Mouse (Mus musculus): ENCODE results near the gene Cox6a2. TPM values are rescaled to one million over a fixed set of nuclear protein-coding genes. Genes with fewer than 3 reads are reported as not detected.

Cox6a2 gene
- polyA plus RNA-seq, 1 experiment from 2014 or later, result 8.2 TPM

DNA sequence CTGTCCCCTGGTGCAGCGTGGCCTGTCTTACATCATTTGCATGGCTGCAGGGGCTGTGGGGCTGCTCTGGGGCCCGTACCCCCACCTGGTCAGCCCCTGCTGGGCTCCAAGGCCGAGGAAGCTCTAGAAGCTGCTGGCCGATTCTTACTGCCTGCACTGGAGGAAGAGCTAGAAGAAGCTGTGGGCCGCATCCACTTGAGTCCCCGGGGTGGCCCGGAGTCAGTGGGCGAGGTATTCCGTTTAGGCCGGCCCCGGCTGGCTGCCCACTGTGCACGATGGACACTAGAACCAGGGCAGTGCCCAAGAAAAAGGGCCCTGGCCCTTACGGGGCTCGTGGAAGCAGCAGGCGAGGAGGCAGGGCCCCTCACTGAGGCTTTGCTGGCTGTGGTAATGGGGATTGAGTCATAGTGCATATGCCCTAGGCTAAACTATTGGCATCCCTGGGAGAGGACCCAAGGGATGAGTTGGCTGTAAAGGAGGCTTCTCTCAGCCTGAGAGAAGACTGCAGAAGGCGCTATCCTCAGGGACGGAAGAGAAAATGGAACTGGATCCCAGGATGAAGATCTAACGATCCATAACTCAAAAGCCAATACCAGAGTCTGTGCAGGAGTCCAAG, 38.3 kb upstream of the Cox6a2 start:
- H3K27ac ChIP-seq (replicated peaks), result no peak overlapping the region
- H3K4me2 ChIP-seq, result no peak overlapping the region
- no peak for ATAC-seq (ENCODE audit: low FRiP score)
- peaks cover 45% of the 10 kb centered on the region for H3K36me3 ChIP-seq
- H3K27me3 ChIP-seq (replicated peaks), result no peaks in the 10 kb centered on the region
- H3K4me1 ChIP-seq, result peaks cover 30% of the 10 kb centered on the region
- no peaks in the 10 kb centered on the region for H3K9me3 ChIP-seq (replicated peaks)
- no peak overlapping the region for H3K4me3 ChIP-seq (replicated peaks)
- WGBS, result 86% methylated on average over 18 of the region's 18 CpGs
- H3K9ac ChIP-seq (replicated peaks), result no peak overlapping the region

GRCm38 (mm10) chr7:128243921-128244320, 37.7 kb upstream of the Cox6a2 start:
- Histone ChIP-seq H3K27ac (replicated peaks) (no peak overlapping the region), H3K36me3 (peaks cover 45% of the 10 kb centered on the region), H3K4me1 (peaks cover 36% of the 10 kb centered on the region), H3K4me2 (no peak overlapping the region), H3K9me3 (replicated peaks) (no peaks in the 10 kb centered on the region), H3K9ac (replicated peaks) (no peak overlapping the region), H3K4me3 (replicated peaks) (no peak overlapping the region), H3K27me3 (replicated peaks) (no peaks in the 10 kb centered on the region)
- ATAC-seq (ENCODE audit: low FRiP score), result no peak
- WGBS, result 63% methylated on average over 10 of the region's 10 CpGs

GRCm38 (mm10) chr7:128242331-128242730, 36.1 kb upstream of the Cox6a2 start:
- Histone ChIP-seq H3K4me3 (replicated peaks) (no peak overlapping the region), H3K27me3 (replicated peaks) (no peaks in the 10 kb centered on the region), H3K9ac (replicated peaks) (no peak overlapping the region), H3K27ac (replicated peaks) (no peak overlapping the region), H3K4me1 (peaks cover 42% of the 10 kb centered on the region), H3K9me3 (replicated peaks) (no peaks in the 10 kb centered on the region), H3K36me3 (peaks cover 45% of the 10 kb centered on the region), H3K4me2 (no peak overlapping the region)
- ATAC-seq (ENCODE audit: low FRiP score), result no peak
- WGBS, result 97% methylated on average over 16 of the region's 16 CpGs

- no peak overlapping the region for H3K4me3 ChIP-seq (replicated peaks)
- H3K4me1 ChIP-seq, result peaks cover 31% of the 10 kb centered on the region
- H3K9ac ChIP-seq (replicated peaks), result no peak overlapping the region
- no peak for ATAC-seq (ENCODE audit: low FRiP score)
- no peaks in the 10 kb centered on the region for H3K9me3 ChIP-seq (replicated peaks)
- H3K27ac ChIP-seq (replicated peaks), result no peak overlapping the region
- no peaks in the 10 kb centered on the region for H3K27me3 ChIP-seq (replicated peaks)
- H3K36me3 ChIP-seq, result peaks cover 45% of the 10 kb centered on the region
- WGBS, result 94% methylated on average over 27 of the region's 27 CpGs
- no peak overlapping the region for H3K4me2 ChIP-seq
Observed at GRCm38 (mm10) chr7:128240131-128240784, 34.1 kb upstream of the Cox6a2 start.

DNA sequence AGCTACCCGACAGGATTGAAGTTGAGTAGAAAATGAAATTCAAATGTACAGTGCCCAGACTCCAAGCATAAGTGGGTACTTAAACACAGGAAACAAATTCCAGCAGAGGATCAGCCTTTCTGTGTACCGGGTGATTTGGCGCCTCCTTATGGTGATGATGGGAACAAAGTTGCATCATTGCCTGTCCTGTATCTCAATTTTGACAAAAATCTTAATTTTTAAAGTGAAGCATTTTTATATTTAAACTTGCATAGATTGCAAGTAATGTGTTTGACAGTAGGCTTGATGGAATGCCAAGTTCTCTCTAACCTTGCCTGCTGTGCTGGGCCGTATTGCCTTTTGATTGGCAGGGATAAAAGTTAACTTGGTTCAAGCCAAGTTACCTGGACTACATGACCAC, 32.8 kb upstream of the Cox6a2 start:
- no peaks in the 10 kb centered on the region for H3K27me3 ChIP-seq (replicated peaks)
- peak overlapping the region; percentile 72 for H3K4me2 ChIP-seq
- 25% methylated on average over 4 of the region's 4 CpGs for WGBS
- H3K27ac ChIP-seq (replicated peaks), result peak overlapping the region; percentile 100
- no peaks in the 10 kb centered on the region for H3K9me3 ChIP-seq (replicated peaks)
- H3K36me3 ChIP-seq, result peaks cover 34% of the 10 kb centered on the region
- ATAC-seq (ENCODE audit: low FRiP score), result no peak
- peak overlapping the region; percentile 77 for H3K4me3 ChIP-seq (replicated peaks)
- peaks cover 31% of the 10 kb centered on the region for H3K4me1 ChIP-seq
- H3K9ac ChIP-seq (replicated peaks), result no peak overlapping the region

- H3K9ac ChIP-seq (replicated peaks), result peak within 1 kb of the TSS; percentile 83
- H3K9me3 ChIP-seq (replicated peaks), result no peaks in the 10 kb centered on the region
- under 1% methylated on average over 71 of the region's 72 CpGs for WGBS
- H3K27ac ChIP-seq (replicated peaks), result peak within 1 kb of the TSS; percentile 100
- H3K4me3 ChIP-seq (replicated peaks), result peak within 1 kb of the TSS; percentile 77
- H3K4me1 ChIP-seq, result peaks cover 31% of the 10 kb centered on the region
- ATAC-seq (ENCODE audit: low FRiP score), result peak; percentile 94
- H3K36me3 ChIP-seq, result peaks cover 31% of the 10 kb centered on the region
- peak within 1 kb of the TSS; percentile 72 for H3K4me2 ChIP-seq
- H3K27me3 ChIP-seq (replicated peaks), result no peaks in the 10 kb centered on the region
Observed at GRCm38 (mm10) chr7:128237927-128238778, 32.0 kb upstream of the Cox6a2 start, which contains the start of gene 9130023H24Rik. Gene 9130023H24Rik (minus strand): TSS chr7:128238031.

- Histone ChIP-seq H3K27ac (replicated peaks) (peak overlapping the region; percentile 100), H3K9me3 (replicated peaks) (no peaks in the 10 kb centered on the region), H3K36me3 (peaks cover 25% of the 10 kb centered on the region), H3K4me1 (peaks cover 31% of the 10 kb centered on the region), H3K4me2 (peak overlapping the region; percentile 72), H3K9ac (replicated peaks) (peak overlapping the region; percentile 83), H3K4me3 (replicated peaks) (peak overlapping the region; percentile 77), H3K27me3 (replicated peaks) (no peaks in the 10 kb centered on the region)
- ATAC-seq (ENCODE audit: low FRiP score), result no peak
- WGBS, result under 1% methylated on average over 25 of the region's 25 CpGs
Observed at GRCm38 (mm10) chr7:128237593-128237926, 31.4 kb upstream of the Cox6a2 start.

- H3K27ac ChIP-seq (replicated peaks), result peak within 1 kb of the TSS; percentile 100
- peaks cover 20% of the 10 kb centered on the region for H3K36me3 ChIP-seq
- H3K9ac ChIP-seq (replicated peaks), result peak within 1 kb of the TSS; percentile 83
- no peaks in the 10 kb centered on the region for H3K27me3 ChIP-seq (replicated peaks)
- ATAC-seq (ENCODE audit: low FRiP score), result peak; percentile 23; the same call in 1 of the 2 replicates
- peak within 1 kb of the TSS; percentile 72 for H3K4me2 ChIP-seq
- no peaks in the 10 kb centered on the region for H3K9me3 ChIP-seq (replicated peaks)
- 28% methylated on average over 37 of the region's 37 CpGs for WGBS
- peak within 1 kb of the TSS; percentile 77 for H3K4me3 ChIP-seq (replicated peaks)
- H3K4me1 ChIP-seq, result peaks cover 31% of the 10 kb centered on the region
Observed at GRCm38 (mm10) chr7:128236856-128237592, 30.8 kb upstream of the Cox6a2 start, which contains the start of gene Armc5. Gene Armc5 (plus strand): TSS chr7:128237342.

DNA sequence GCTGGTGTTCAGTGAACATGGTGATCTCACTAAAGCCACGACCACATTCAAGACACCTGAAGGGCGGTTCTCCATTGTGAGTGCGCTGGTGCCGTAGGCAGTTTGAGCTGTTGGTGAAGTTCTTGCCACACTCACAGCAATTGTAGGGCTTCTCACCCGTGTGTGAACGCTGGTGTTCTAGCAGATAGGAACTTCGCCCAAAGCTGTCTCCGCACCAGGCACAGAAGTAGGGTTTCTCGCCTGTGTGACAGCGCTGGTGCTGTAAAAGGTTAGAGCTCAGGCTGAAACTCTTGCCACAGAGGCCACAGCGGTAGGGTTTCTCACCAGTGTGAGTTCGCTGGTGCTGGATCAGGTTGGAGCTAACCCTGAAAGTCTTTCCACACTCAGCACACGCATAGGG, 30.2 kb upstream of the Cox6a2 start:
- WGBS, result 94% methylated on average over 13 of the region's 13 CpGs
- Histone ChIP-seq H3K4me1 (peaks cover 31% of the 10 kb centered on the region), H3K4me2 (peak overlapping the region; percentile 72), H3K9ac (replicated peaks) (peak overlapping the region; percentile 83), H3K27me3 (replicated peaks) (no peaks in the 10 kb centered on the region), H3K36me3 (peaks cover 14% of the 10 kb centered on the region), H3K27ac (replicated peaks) (peak overlapping the region; percentile 100), H3K4me3 (replicated peaks) (peak overlapping the region; percentile 77), H3K9me3 (replicated peaks) (no peaks in the 10 kb centered on the region)
- ATAC-seq (ENCODE audit: low FRiP score), result no peak

DNA sequence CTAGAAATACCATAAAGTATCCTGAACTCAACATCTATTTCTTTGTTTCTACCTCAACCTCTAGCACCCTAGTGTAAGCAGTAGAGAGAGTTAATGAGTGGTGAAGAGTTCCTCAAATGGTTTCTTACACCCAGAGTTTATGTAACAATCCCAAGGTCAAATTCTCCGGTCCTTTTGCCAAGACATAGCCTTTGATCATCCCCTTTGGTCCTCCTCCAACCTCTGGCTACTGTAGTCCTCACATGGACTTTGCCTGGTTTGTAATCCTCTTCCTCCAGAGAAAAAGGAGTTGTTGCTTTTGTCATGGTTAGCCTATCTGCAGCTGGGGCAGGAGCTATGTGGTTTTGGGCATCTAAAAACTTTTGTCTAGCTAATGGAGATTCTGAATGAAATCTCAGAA, 29.3 kb upstream of the Cox6a2 start:
- Histone ChIP-seq H3K27me3 (replicated peaks) (no peaks in the 10 kb centered on the region), H3K9me3 (replicated peaks) (no peaks in the 10 kb centered on the region), H3K9ac (replicated peaks) (no peak overlapping the region), H3K27ac (replicated peaks) (no peak overlapping the region), H3K4me1 (peaks cover 26% of the 10 kb centered on the region), H3K4me2 (no peak overlapping the region), H3K4me3 (replicated peaks) (no peak overlapping the region), H3K36me3 (peaks cover 5% of the 10 kb centered on the region)
- 93% methylated on average over 1 of the region's 1 CpGs for WGBS
- ATAC-seq (ENCODE audit: low FRiP score), result no peak

DNA sequence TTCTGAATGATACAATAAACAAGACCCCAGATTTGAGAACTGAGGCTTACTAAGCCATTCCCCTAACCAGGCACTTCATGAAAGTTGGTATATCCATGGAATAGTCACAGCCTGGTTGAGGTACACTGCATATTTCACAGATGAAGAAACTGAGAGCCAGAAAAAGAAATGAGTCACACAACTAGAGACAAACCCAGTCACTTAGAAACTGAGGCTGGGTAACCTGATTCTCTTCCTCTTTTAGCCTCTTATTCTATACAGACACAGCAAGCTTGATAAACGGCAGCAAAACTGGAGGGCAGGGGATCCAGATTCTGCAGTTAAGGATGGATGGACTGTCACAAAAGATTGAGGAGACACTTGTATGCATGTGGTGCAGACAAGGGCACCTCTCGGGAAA, 28.6 kb upstream of the Cox6a2 start:
- Histone ChIP-seq H3K36me3 (no peaks in the 10 kb centered on the region; the same call in 1 of the 2 replicates), H3K9me3 (replicated peaks) (no peaks in the 10 kb centered on the region), H3K9ac (replicated peaks) (no peak overlapping the region), H3K4me3 (replicated peaks) (no peak overlapping the region), H3K27ac (replicated peaks) (no peak overlapping the region), H3K4me1 (peaks cover 21% of the 10 kb centered on the region), H3K4me2 (no peak overlapping the region), H3K27me3 (replicated peaks) (no peaks in the 10 kb centered on the region)
- ATAC-seq (ENCODE audit: low FRiP score), result no peak
- WGBS, result 89% methylated on average over 2 of the region's 2 CpGs
